Mouse (Mus musculus): ENCODE results near the gene Adipoq. TPM values are rescaled to one million over a fixed set of nuclear protein-coding genes. Genes with fewer than 3 reads are reported as not detected.

The Adipoq gene
- polyA plus RNA-seq, 2 experiments: 0.26 to 0.29 TPM

- no peaks in the 10 kb centered on the region for H3K36me3 ChIP-seq (ENCODE audit: control insufficient read depth, insufficient read depth, low read length)
- H3K9ac ChIP-seq (ENCODE audit: low read depth, low read length, severe bottlenecking): no peak overlapping the region
- H3K4me1 ChIP-seq (ENCODE audit: control insufficient read depth, insufficient read depth, low read length): no peaks in the 10 kb centered on the region
- no peak overlapping the region for H3K27ac ChIP-seq (replicated peaks; ENCODE audit: low read depth, low read length)
- no peak overlapping the region for H3K4me2 ChIP-seq (replicated peaks; ENCODE audit: low read depth, low read length, severe bottlenecking)
- H3K9me3 ChIP-seq (ENCODE audit: control insufficient read depth, low read length): no peaks in the 10 kb centered on the region
- DNase-seq (ENCODE audit: low spot score) (no peak), ATAC-seq (ENCODE audit: low FRiP score, low read depth) (no peak)
- 79% methylated on average over 4 of the region's 4 CpGs for WGBS
- no peaks in the 10 kb centered on the region for H3K27me3 ChIP-seq (ENCODE audit: control insufficient read depth, insufficient read depth, low read length)
- TF ChIP-seq POLR2A (IDR thresholded peaks at IDR 0.05; ENCODE audit: borderline replicate concordance, extremely low read depth, insufficient read depth, insufficient read length): no peak
- H3K4me3 ChIP-seq (replicated peaks; ENCODE audit: low read length): no peak overlapping the region
These were observed 34.7 kb downstream of the Adipoq start for GRCm38 (mm10) chr16:23181054-23181453.

GRCm38 (mm10) chr16:23181487-23181886 lies 35.2 kb downstream of the Adipoq start:
- Histone ChIP-seq H3K27me3 (ENCODE audit: control insufficient read depth, insufficient read depth, low read length) (no peaks in the 10 kb centered on the region), H3K4me3 (replicated peaks; ENCODE audit: low read length) (no peak overlapping the region), H3K9me3 (ENCODE audit: control insufficient read depth, low read length) (no peaks in the 10 kb centered on the region), H3K4me1 (ENCODE audit: control insufficient read depth, insufficient read depth, low read length) (no peaks in the 10 kb centered on the region), H3K36me3 (ENCODE audit: control insufficient read depth, insufficient read depth, low read length) (no peaks in the 10 kb centered on the region), H3K9ac (ENCODE audit: low read depth, low read length, severe bottlenecking) (no peak overlapping the region), H3K27ac (replicated peaks; ENCODE audit: low read depth, low read length) (no peak overlapping the region), H3K4me2 (replicated peaks; ENCODE audit: low read depth, low read length, severe bottlenecking) (no peak overlapping the region)
- WGBS: 67% methylated on average over 3 of the region's 3 CpGs
- no peak for TF ChIP-seq POLR2A (IDR thresholded peaks at IDR 0.05; ENCODE audit: borderline replicate concordance, extremely low read depth, insufficient read depth, insufficient read length)
- DNase-seq (ENCODE audit: low spot score) (no peak), ATAC-seq (ENCODE audit: low FRiP score, low read depth) (no peak)

DNA sequence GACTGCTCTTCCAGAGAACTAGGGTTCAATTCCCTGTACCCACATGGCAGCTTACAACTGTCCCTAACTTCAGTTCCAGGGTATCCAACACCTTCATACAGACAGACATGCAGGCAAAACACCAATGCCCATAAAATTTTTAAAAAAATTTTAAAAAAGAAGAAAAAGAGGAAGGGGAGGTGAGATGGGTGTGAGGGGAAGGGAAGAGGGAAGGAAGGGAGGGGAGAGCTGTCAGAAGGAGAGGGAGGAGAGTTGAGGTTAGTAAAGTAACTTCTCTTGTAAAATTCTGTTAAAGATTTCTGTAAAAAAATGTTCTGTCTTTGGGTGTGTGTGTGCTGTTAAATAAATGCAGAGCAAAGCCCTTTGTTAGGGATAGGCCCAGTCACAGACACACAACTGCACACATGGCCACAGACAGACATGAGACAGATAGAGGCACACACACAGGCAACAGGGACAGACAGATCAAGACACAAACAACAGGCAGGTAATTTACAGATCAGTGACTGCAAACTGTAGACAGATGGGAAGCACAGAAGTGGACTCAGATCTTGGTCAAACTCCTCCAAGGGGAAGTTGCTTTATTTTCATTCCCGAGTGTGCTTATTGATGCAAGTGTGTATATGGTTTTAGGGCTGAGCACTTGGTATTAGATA lies 35.7 kb downstream of the Adipoq start:
- no peaks in the 10 kb centered on the region for H3K9me3 ChIP-seq (ENCODE audit: control insufficient read depth, low read length)
- WGBS: 75% methylated on average over 1 of the region's 1 CpGs

DNA sequence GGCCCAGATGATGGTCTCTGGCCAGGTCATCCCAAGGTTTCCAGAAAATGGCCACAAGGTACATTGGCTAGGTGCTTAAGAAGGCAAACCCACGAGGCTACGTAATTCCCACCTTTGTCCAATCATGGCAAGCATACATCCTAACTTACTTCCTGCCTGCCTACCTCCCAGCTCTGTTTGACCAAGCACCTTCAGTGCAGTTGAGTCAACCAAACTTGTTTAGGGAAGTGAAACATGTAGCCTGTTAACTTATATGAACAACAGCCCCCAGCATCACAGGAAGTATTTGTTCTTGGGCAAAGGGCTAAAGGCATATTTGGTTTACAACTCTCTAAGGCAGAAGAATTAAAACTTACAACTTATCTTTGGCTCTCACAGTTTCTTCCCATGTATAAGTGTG lies 39.5 kb downstream of the Adipoq start:
- Histone ChIP-seq H3K4me3 (replicated peaks; ENCODE audit: low read length) (no peak overlapping the region), H3K36me3 (ENCODE audit: control insufficient read depth, insufficient read depth, low read length) (no peaks in the 10 kb centered on the region), H3K9me3 (ENCODE audit: control insufficient read depth, low read length) (no peaks in the 10 kb centered on the region), H3K27me3 (ENCODE audit: control insufficient read depth, insufficient read depth, low read length) (no peaks in the 10 kb centered on the region), H3K4me2 (replicated peaks; ENCODE audit: low read depth, low read length, severe bottlenecking) (no peak overlapping the region), H3K4me1 (ENCODE audit: control insufficient read depth, insufficient read depth, low read length) (no peaks in the 10 kb centered on the region), H3K27ac (replicated peaks; ENCODE audit: low read depth, low read length) (no peak overlapping the region), H3K9ac (ENCODE audit: low read depth, low read length, severe bottlenecking) (no peak overlapping the region)
- DNase-seq (ENCODE audit: low spot score) (no peak), ATAC-seq (ENCODE audit: low FRiP score, low read depth) (no peak)
- no peak for TF ChIP-seq POLR2A (IDR thresholded peaks at IDR 0.05; ENCODE audit: borderline replicate concordance, extremely low read depth, insufficient read depth, insufficient read length)
- WGBS: 88% methylated on average over 2 of the region's 2 CpGs

More for the DNA sequence above, 35.7 kb downstream of the Adipoq start:
- H3K27me3 ChIP-seq (ENCODE audit: control insufficient read depth, insufficient read depth, low read length): no peaks in the 10 kb centered on the region
- no peak for TF ChIP-seq POLR2A (IDR thresholded peaks at IDR 0.05; ENCODE audit: borderline replicate concordance, extremely low read depth, insufficient read depth, insufficient read length)
- H3K36me3 ChIP-seq (ENCODE audit: control insufficient read depth, insufficient read depth, low read length): no peaks in the 10 kb centered on the region
- no peak for ATAC-seq (ENCODE audit: low FRiP score, low read depth)
- H3K4me1 ChIP-seq (ENCODE audit: control insufficient read depth, insufficient read depth, low read length): no peaks in the 10 kb centered on the region
- no peak overlapping the region for H3K4me3 ChIP-seq (replicated peaks; ENCODE audit: low read length)
- no peak overlapping the region for H3K9ac ChIP-seq (ENCODE audit: low read depth, low read length, severe bottlenecking)
- H3K4me2 ChIP-seq (replicated peaks; ENCODE audit: low read depth, low read length, severe bottlenecking): no peak overlapping the region
- DNase-seq (ENCODE audit: low spot score): no peak
- H3K27ac ChIP-seq (replicated peaks; ENCODE audit: low read depth, low read length): no peak overlapping the region

- Histone ChIP-seq H3K9ac (ENCODE audit: low read depth, low read length, severe bottlenecking) (no peak overlapping the region), H3K4me1 (ENCODE audit: control insufficient read depth, insufficient read depth, low read length) (no peaks in the 10 kb centered on the region)
- 77% methylated on average over 4 of the region's 4 CpGs for WGBS
These were observed 40.1 kb downstream of the Adipoq start for GRCm38 (mm10) chr16:23186418-23186817.

More at GRCm38 (mm10) chr16:23186418-23186817, 40.1 kb downstream of the Adipoq start:
- Histone ChIP-seq H3K36me3 (ENCODE audit: control insufficient read depth, insufficient read depth, low read length) (no peaks in the 10 kb centered on the region), H3K4me3 (replicated peaks; ENCODE audit: low read length) (no peak overlapping the region), H3K27ac (replicated peaks; ENCODE audit: low read depth, low read length) (no peak overlapping the region), H3K4me2 (replicated peaks; ENCODE audit: low read depth, low read length, severe bottlenecking) (no peak overlapping the region), H3K27me3 (ENCODE audit: control insufficient read depth, insufficient read depth, low read length) (no peaks in the 10 kb centered on the region), H3K9me3 (ENCODE audit: control insufficient read depth, low read length) (no peaks in the 10 kb centered on the region)
- ATAC-seq (ENCODE audit: low FRiP score, low read depth): no peak
- TF ChIP-seq POLR2A (IDR thresholded peaks at IDR 0.05; ENCODE audit: borderline replicate concordance, extremely low read depth, insufficient read depth, insufficient read length): no peak
- no peak for DNase-seq (ENCODE audit: low spot score)

Measured in limb, embryonic 14.5 days (tissue).